Mouse (Mus musculus): ENCODE data around the gene Gm4307.
"Not testable (repeated sequence)": the region's sequence is repeated elsewhere in the genome, so short reads cannot be mapped to it uniquely, and the experiment has no call there.

Gene Gm4307

DNA sequence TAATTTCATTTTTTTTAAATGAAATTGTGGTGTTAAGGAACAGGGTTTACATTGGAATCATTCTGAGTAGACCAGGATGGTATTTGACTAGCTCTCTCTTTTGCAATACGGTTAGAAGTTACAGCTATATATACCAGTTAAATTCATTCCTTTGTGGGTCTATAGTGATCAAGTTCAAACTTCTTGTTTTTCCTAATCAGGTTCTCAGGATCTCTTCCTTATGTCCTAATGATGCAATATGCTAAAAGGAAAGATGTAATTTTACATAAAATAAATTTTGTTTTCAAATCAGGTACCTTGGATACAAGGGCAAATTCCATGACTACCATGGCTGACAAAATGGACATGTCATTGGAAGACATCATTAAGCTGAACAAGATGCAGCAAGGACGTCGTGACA, at the start of gene Gm4307:
Gm4307 (plus strand) TSS at position 301 of the 400 bp plus-strand sequence.
- not testable (repeated sequence) for TF ChIP-seq GATA4 (IDR thresholded peaks at IDR 0.05; ENCODE audit: insufficient replicate concordance, low read length)

DNA sequence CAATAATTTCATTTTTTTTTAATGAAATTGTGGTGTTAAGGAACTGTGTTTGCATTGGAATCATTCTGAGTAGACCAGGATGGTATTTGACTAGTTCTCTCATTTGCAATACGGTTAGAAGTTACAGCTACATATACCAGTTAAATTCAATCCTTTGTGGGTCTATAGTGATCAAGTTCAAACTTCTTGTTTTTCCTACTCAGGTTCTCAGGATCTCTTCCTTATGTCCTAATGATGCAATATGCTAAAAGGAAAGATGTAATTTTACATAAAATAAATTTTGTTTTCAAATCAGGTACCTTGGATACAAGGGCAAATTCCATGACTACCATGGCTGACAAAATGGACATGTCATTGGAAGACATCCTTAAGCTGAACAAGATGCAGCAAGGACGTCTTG, 25.8 kb upstream of the Gm4307 start, which contains the start of gene Gm4301:
Gm4301 (plus strand) TSS at position 301 of the 400 bp plus-strand sequence.
- not testable (repeated sequence) for TF ChIP-seq GATA4 (IDR thresholded peaks at IDR 0.05; ENCODE audit: insufficient replicate concordance, low read length)

DNA sequence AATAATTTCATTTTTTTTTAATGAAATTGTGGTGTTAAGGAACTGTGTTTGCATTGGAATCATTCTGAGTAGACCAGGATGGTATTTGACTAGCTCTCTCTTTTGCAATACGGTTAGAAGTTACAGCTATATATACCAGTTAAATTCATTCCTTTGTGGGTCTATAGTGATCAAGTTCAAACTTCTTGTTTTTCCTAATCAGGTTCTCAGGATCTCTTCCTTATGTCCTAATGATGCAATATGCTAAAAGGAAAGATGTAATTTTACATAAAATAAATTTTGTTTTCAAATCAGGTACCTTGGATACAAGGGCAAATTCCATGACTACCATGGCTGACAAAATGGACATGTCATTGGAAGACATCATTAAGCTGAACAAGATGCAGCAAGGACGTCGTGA, 20.6 kb upstream of the Gm4307 start, which contains the start of gene Gm4302:
Gm4302 (plus strand) TSS at position 301 of the 400 bp plus-strand sequence.
- TF ChIP-seq GATA4 (IDR thresholded peaks at IDR 0.05; ENCODE audit: insufficient replicate concordance, low read length), result not testable (repeated sequence)

- TF ChIP-seq GATA4 (IDR thresholded peaks at IDR 0.05; ENCODE audit: insufficient replicate concordance, low read length), result not testable (repeated sequence)
These were observed 15.5 kb upstream of the Gm4307 start, which contains the start of gene Gm4303 for GRCm38 (mm10) chr10:100345672-100346071. TSS of gene Gm4303 (plus strand) at chr10:100345972.

DNA sequence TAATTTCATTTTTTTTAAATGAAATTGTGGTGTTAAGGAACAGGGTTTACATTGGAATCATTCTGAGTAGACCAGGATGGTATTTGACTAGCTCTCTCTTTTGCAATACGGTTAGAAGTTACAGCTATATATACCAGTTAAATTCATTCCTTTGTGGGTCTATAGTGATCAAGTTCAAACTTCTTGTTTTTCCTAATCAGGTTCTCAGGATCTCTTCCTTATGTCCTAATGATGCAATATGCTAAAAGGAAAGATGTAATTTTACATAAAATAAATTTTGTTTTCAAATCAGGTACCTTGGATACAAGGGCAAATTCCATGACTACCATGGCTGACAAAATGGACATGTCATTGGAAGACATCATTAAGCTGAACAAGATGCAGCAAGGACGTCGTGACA, 10.3 kb upstream of the Gm4307 start, which contains the start of gene Gm4305:
Gm4305 (plus strand) TSS at position 301 of the 400 bp plus-strand sequence.
- not testable (repeated sequence) for TF ChIP-seq GATA4 (IDR thresholded peaks at IDR 0.05; ENCODE audit: insufficient replicate concordance, low read length)

DNA sequence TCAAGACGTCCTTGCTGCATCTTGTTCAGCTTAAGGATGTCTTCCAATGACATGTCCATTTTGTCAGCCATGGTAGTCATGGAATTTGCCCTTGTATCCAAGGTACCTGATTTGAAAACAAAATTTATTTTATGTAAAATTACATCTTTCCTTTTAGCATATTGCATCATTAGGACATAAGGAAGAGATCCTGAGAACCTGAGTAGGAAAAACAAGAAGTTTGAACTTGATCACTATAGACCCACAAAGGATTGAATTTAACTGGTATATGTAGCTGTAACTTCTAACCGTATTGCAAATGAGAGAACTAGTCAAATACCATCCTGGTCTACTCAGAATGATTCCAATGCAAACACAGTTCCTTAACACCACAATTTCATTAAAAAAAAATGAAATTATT, 21.3 kb downstream of the Gm4307 start, which contains the start of gene Gm4312:
Gm4312 (minus strand) TSS at position 101 of the 400 bp plus-strand sequence.
- not testable (repeated sequence) for TF ChIP-seq GATA4 (IDR thresholded peaks at IDR 0.05; ENCODE audit: insufficient replicate concordance, low read length)

All from liver, adult (tissue).